Mouse (Mus musculus) myocyte (in vitro differentiated cells): ENCODE measurements around the gene Cct3.
"Not testable (repeated sequence)": the region's sequence is repeated elsewhere in the genome, so short reads cannot be mapped to it uniquely, and the experiment has no call there.

Experiments
- MAX ChIP-seq: IDR thresholded peaks from one replicate; pipeline ENCODE4 v1.6.1; 2011; ENCODE audit warnings: low read depth, mild to moderate bottlenecking, control low read depth
- POLR2A ChIP-seq: IDR thresholded peaks from one replicate; pipeline ENCODE4 v1.6.1; 2011; ENCODE audit warnings: low read depth, mild to moderate bottlenecking, control low read depth, moderate library complexity; ENCODE audit not compliant: insufficient read length
- POLR2AphosphoS2 ChIP-seq: IDR thresholded peaks from one replicate; pipeline ENCODE4 v1.6.1; 2011; ENCODE audit warnings: low read depth, control low read depth; ENCODE audit not compliant: insufficient read length
- TCF12 ChIP-seq: IDR thresholded peaks from one replicate; pipeline ENCODE4 v1.6.1; 2011; ENCODE audit warnings: mild to moderate bottlenecking, control low read depth; ENCODE audit not compliant: poor library complexity, insufficient read depth, severe bottlenecking

DNA sequence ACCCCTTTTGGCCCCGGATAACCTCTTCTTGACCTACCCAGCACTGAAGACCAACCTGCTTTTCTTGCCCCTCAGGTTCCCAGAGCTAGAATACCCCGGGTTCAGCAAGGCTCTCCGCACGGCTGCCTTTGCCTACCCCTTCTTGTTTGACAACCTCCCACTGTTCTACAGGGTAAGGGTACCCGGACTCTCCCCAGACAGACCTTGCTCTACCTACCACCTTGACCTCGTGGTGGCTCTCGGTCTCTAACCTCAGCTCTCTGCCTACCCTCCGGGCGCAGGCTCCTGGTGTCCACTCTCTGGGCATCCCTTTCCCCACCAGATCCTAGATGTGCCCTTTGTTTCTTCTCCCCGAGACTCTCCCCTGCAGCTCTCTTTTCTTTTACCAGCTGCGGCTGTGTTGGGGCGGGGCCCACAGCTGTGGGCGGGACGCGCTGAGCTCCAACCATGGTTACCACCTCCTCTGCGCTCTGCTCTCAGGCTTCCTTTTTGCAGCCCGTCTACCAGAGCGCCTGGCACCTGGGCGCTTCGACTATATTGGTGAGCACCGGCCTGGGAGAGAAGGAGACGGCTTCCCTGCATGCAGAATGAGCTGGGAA is 70.0 kb downstream of the Cct3 start:
- not testable (repeated sequence) for TF ChIP-seq POLR2A, TCF12, MAX, POLR2AphosphoS2
